Mouse (Mus musculus) megakaryocyte-erythroid progenitor cell, adult 5-6 weeks (primary cell): Measurements from ENCODE around the gene Tuba3a. TPM values are rescaled to one million over a fixed set of nuclear protein-coding genes. Genes with fewer than 3 reads are reported as not detected.
A peak's percentile ranks its signal among the peaks of the same experiment; 100 is the strongest.

ENCODE experiments used
- ATAC-seq: replicated peaks from 2 replicates; pipeline ENCODE4 v1.8.0; 2016; ENCODE audit warnings: mild to moderate bottlenecking, inconsistent platforms; ENCODE audit not compliant: severe bottlenecking, poor library complexity, low FRiP score, low TSS enrichment
- total RNA-seq, 2 experiments: library from RNA; stranded (forward) in 1 of 2; stranded (reverse) in 1 of 2; fragments of 200-1000, 215-1000 nt in 1 of 2; fragments of >200 nt in 1 of 2; fragmentation: Nextera tagmentation in 1 of 2; gene quantifications; 2 replicates each; pipeline ENCODE4 v1.2.3; 2014 to 2017

Gene Tuba3a
- total RNA-seq, 2 experiments from 2014 or later: not detected

- ATAC-seq: no peak
These were observed 49.1 kb downstream of the Tuba3a start, which contains the start of gene Cd27 for GRCm38 (mm10) chr6:125236782-125237181. Cd27 (minus strand) TSS chr6:125237010.

GRCm38 (mm10) chr6:125236341-125236740 is 49.5 kb downstream of the Tuba3a start:
- no peak for ATAC-seq

DNA sequence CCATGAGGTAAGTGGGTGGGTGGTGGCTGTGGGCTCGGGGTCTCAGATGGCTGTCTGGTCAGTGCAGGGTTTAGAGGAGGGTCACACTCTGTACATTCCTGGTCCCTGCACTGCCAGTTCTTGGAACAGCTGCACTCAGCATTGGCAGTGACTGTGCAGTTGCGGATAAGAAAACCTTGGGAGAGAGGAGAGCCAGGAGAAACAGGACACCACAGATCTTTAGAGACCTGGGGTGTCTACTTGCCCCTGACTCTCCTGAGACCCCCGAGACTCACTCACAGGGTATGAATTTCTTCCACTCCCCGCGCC is 51.4 kb downstream of the Tuba3a start:
- ATAC-seq: no peak

DNA sequence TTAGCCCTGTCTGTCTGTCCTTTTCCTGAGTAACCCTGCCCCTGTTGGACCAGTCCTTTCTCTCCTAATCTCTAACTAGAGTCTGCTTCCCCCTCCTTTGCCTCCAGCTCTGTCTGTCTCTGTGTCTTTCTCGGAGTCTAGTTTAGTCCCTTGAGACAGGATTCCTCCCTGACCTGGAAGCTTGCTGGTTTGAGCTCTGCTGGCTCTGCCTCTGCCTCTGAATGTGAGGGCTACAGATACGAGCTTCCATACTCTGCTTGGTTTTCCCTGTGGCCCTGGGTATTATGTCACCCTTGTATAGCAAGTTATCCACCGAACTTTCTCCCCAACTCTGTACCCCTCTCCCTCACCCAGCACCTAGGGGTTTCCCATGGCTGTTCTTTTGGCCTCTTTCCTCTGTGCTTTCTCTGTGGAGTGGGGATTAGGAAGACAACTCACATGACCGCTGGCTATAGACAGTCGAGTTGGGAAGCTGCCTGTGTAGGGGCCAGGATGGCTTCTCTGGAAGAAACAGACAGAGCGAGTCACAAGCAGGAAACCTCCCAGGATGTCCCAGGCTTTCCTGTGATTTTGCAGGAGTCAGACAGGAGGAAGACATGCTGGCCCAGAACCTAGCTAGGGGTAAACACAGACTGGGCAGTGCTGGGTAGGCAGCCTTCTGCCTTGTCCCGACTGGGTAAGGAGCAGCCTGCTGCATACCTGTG is 51.9 kb downstream of the Tuba3a start:
- no peak for ATAC-seq

DNA sequence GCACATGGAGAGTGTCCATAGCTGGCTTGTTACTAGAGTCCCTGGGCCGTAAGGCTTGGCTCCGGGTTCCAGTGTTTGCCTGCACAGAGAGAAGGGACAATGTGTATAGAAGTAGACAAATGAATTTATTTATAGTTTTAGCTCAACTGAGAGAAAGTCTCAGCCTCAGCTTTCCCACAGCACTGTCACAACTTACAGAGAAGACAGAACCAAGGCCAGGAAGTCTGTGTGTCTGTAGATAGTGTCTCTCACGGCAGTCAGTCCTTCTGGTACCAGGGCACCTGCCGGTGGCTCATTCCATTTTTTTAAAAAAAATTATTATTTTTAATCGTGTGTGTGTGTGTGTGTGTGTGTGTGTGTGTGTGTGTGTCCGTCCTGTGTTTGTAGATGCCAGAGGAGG is 53.3 kb downstream of the Tuba3a start:
- ATAC-seq: peak; percentile 40

GRCm38 (mm10) chr6:125232045-125232437 is 53.8 kb downstream of the Tuba3a start:
- peak; percentile 27 for ATAC-seq

DNA sequence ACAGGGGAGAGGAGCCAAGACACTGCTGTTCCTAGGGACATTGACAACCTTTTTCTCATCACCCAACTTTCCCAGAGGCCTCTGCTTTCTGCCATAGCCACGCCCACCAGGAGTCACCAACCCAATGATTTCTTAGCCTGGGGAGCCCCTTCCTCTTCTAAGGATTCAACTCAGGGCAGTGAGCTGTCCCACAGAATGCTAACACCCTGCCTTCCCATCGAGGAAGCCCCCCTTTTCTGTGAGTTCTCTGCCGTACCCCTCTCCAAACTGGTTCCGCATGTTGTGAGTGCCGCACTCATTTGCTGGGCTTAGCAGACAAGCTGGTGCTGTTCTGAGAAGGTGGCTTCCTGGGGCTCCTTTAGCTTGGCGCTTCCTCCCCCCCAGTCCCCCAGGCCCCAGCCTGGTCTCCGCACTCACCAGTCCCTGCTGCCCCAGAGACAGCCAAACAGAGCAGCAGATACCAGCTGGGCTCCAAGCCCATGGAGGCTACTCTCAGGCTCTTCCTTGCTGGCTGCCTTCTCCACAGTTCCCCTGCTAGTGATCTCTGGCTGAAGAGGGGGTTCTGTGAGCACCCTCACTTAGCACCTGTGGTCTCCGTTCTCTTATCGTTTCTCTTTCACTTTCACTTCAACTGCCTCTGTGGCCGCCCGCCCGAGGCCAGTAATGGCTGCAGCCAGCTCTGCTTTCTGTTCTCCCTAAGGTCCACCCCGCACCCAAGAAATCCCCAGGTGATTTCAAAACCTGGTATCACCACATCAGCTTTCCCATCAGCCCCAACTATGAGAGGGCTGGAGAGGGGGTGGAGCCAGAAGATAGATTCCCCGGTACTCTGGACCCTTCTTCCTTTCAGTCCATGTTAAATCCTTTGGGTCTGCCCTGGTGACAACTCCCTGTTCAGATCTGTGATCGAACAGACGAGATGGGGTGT is 54.5 kb downstream of the Tuba3a start, which contains the start of gene Tapbpl:
Gene Tapbpl, minus strand, starts transcription at position 744 of the 928 bp plus-strand sequence.
- peak; percentile 48 for ATAC-seq

GRCm38 (mm10) chr6:125230571-125230970 is 55.3 kb downstream of the Tuba3a start:
- ATAC-seq: no peak

Other genes starting within 250 kb of the Tuba3a start
- gene Ing4, start 246.3 kb downstream of the Tuba3a start, total RNA-seq (2014; fragmentation: Nextera tagmentation): 23.6 and 45.9 TPM in 2 replicates
- 43.0 and 51.1 TPM in 2 replicates for gene Ing4, start 246.3 kb downstream of the Tuba3a start, total RNA-seq (2017)
- gene Acrbp, start 236.4 kb downstream of the Tuba3a start, total RNA-seq (2014; fragmentation: Nextera tagmentation): 8.6 and 16.5 TPM in 2 replicates
- gene Acrbp, start 236.4 kb downstream of the Tuba3a start, total RNA-seq (2017): 0.95 and 8.6 TPM in 2 replicates
- not detected in 2 replicates for gene Lpar5, start 218.1 kb downstream of the Tuba3a start, total RNA-seq (2014; fragmentation: Nextera tagmentation)
- gene Lpar5, start 218.1 kb downstream of the Tuba3a start, total RNA-seq (2017): 4.3 TPM in 1 of 2 replicates, not detected in the other
- 153 and 188 TPM in 2 replicates for gene Chd4, start 190.1 kb downstream of the Tuba3a start, total RNA-seq (2014; fragmentation: Nextera tagmentation)
- 438 and 492 TPM in 2 replicates for gene Chd4, start 190.1 kb downstream of the Tuba3a start, total RNA-seq (2017)
- gene Nop2, start 154.1 kb downstream of the Tuba3a start, total RNA-seq (2014; fragmentation: Nextera tagmentation): 92.2 and 114 TPM in 2 replicates
- gene Nop2, start 154.1 kb downstream of the Tuba3a start, total RNA-seq (2017): 108 and 125 TPM in 2 replicates
- 18.3 and 22.7 TPM in 2 replicates for gene Iffo1, start 140.8 kb downstream of the Tuba3a start, total RNA-seq (2014; fragmentation: Nextera tagmentation)
- gene Iffo1, start 140.8 kb downstream of the Tuba3a start, total RNA-seq (2017): 10.3 and 12.8 TPM in 2 replicates
- gene Gapdh, start 119.6 kb downstream of the Tuba3a start, total RNA-seq (2014; fragmentation: Nextera tagmentation): 900 and 1,346 TPM in 2 replicates
- 535 and 806 TPM in 2 replicates for gene Gapdh, start 119.6 kb downstream of the Tuba3a start, total RNA-seq (2017)
- 285 and 384 TPM in 2 replicates for gene Ncapd2, start 94.3 kb downstream of the Tuba3a start, total RNA-seq (2014; fragmentation: Nextera tagmentation)
- gene Ncapd2, start 94.3 kb downstream of the Tuba3a start, total RNA-seq (2017): 186 and 262 TPM in 2 replicates
- gene Mrpl51, start 94.2 kb downstream of the Tuba3a start, total RNA-seq (2014; fragmentation: Nextera tagmentation): 163 and 194 TPM in 2 replicates
- gene Mrpl51, start 94.2 kb downstream of the Tuba3a start, total RNA-seq (2017): 120 and 151 TPM in 2 replicates
- gene Vamp1, start 70.5 kb downstream of the Tuba3a start, total RNA-seq (2014; fragmentation: Nextera tagmentation): 14.9 and 25.5 TPM in 2 replicates
- gene Vamp1, start 70.5 kb downstream of the Tuba3a start, total RNA-seq (2017): 2.3 and 4.9 TPM in 2 replicates
- gene Tapbpl, start 54.2 kb downstream of the Tuba3a start, total RNA-seq (2014; fragmentation: Nextera tagmentation): 2.0 and 3.6 TPM in 2 replicates
- 4.8 and 8.6 TPM in 2 replicates for gene Tapbpl, start 54.2 kb downstream of the Tuba3a start, total RNA-seq (2017)
- gene Cd27, start 49.0 kb downstream of the Tuba3a start, total RNA-seq (2014; fragmentation: Nextera tagmentation): 8.0 and 9.4 TPM in 2 replicates
- 6.6 and 14.3 TPM in 2 replicates for gene Cd27, start 49.0 kb downstream of the Tuba3a start, total RNA-seq (2017)
- 5.2 and 8.8 TPM in 2 replicates for gene Ltbr, start 27.8 kb upstream of the Tuba3a start, total RNA-seq (2014; fragmentation: Nextera tagmentation)
- 6.0 and 7.8 TPM in 2 replicates for gene Ltbr, start 27.8 kb upstream of the Tuba3a start, total RNA-seq (2017)
- 1.4 TPM in 1 of 2 replicates, not detected in the other for gene Scnn1a, start 34.6 kb upstream of the Tuba3a start, total RNA-seq (2014; fragmentation: Nextera tagmentation)
- not detected in 2 replicates for gene Scnn1a, start 34.6 kb upstream of the Tuba3a start, total RNA-seq (2017)
- 8.6 and 9.5 TPM in 2 replicates for gene Tnfrsf1a, start 63.3 kb upstream of the Tuba3a start, total RNA-seq (2014; fragmentation: Nextera tagmentation)
- gene Tnfrsf1a, start 63.3 kb upstream of the Tuba3a start, total RNA-seq (2017): 4.7 and 6.3 TPM in 2 replicates
- gene Plekhg6, start 94.8 kb upstream of the Tuba3a start, total RNA-seq (2014; fragmentation: Nextera tagmentation): not detected in 2 replicates
- gene Plekhg6, start 94.8 kb upstream of the Tuba3a start, total RNA-seq (2017): not detected in 2 replicates
- 9.5 and 11.8 TPM in 2 replicates for gene Cd9, start 208.7 kb upstream of the Tuba3a start, total RNA-seq (2014; fragmentation: Nextera tagmentation)
- gene Cd9, start 208.7 kb upstream of the Tuba3a start, total RNA-seq (2017): 34.1 and 40.0 TPM in 2 replicates